ENCODE assay signal across 11 mouse cellular contexts in genomic region chr8:92380571-92380970, GRCm38 (mm10). TPM values are rescaled to one million over a fixed set of nuclear protein-coding genes. Genes with fewer than 3 reads are reported as not detected.
DNase-seq lines count a peak whose midpoint lies in the region; ATAC-seq and TF ChIP-seq lines count a peak whose summit lies in the region.
"Had no signal": no experiment of that assay in that cellular context is flagged by ENCODE, and none has a peak within 500 bp of the region (broad histone marks: within the 10 kb centered on the region; RNA-seq: fewer than 3 reads in every experiment).

No protein-coding gene starts in this region.

- TF ChIP-seq CTCF in kidney, postnatal 0 days (IDR thresholded peaks at IDR 0.05; ENCODE audit: low read depth) = peak; percentile 51
- peak; percentile 25 for TF ChIP-seq CTCF in ES-Bruce4 (IDR thresholded peaks at IDR 0.05; ENCODE audit: low read depth, low read length)
- peak; percentile 47 for TF ChIP-seq CTCF in lung, embryonic 14.5 days (IDR thresholded peaks at IDR 0.05; ENCODE audit: low read depth)

- no peaks in the 10 kb centered on the region for H3K4me1 ChIP-seq in kidney, postnatal 0 days (replicated peaks; ENCODE audit: insufficient read depth, low read length)
- H3K4me1 ChIP-seq in kidney, embryonic 14.5 days (ENCODE audit: control insufficient read depth, insufficient read depth, low read length) = 0 out of 2 replicates have a peak, but pooled peaks cover 4% of the 10 kb centered on the region
- H3K4me1 ChIP-seq in ES-Bruce4 (ENCODE audit: control insufficient read depth, insufficient read depth, low read length) = no peaks in the 10 kb centered on the region
- no peaks in the 10 kb centered on the region for H3K4me1 ChIP-seq in lung, embryonic 14.5 days (ENCODE audit: insufficient read depth)
- no peaks in the 10 kb centered on the region for H3K4me1 ChIP-seq in forebrain, embryonic 16.5 days (replicated peaks; ENCODE audit: control insufficient read depth, insufficient read depth, low read length)
- H3K4me1 ChIP-seq: limb, embryonic 15.5 days had no signal

- no peak overlapping the region for H3K27ac ChIP-seq in kidney, postnatal 0 days
- no peak overlapping the region for H3K27ac ChIP-seq in kidney, embryonic 14.5 days (ENCODE audit: low read depth, low read length)
- no peak overlapping the region for H3K27ac ChIP-seq in ES-Bruce4 (ENCODE audit: insufficient read depth, low read length)
- no peak overlapping the region for H3K27ac ChIP-seq in lung, embryonic 14.5 days (ENCODE audit: low read depth)
- H3K27ac ChIP-seq in forebrain, embryonic 16.5 days (ENCODE audit: low read length) = no peak overlapping the region
- H3K27ac ChIP-seq: limb, embryonic 15.5 days; midbrain, embryonic 13.5 days had no signal

- H3K4me2 ChIP-seq in kidney, postnatal 0 days (ENCODE audit: low read length) = no peak overlapping the region
- H3K4me2 ChIP-seq in kidney, embryonic 14.5 days (replicated peaks; ENCODE audit: low read depth, low read length) = no peak overlapping the region
- no peak overlapping the region for H3K4me2 ChIP-seq in lung, embryonic 14.5 days
- no peak overlapping the region for H3K4me2 ChIP-seq in forebrain, embryonic 16.5 days (ENCODE audit: low read length)
- H3K4me2 ChIP-seq: limb, embryonic 15.5 days; midbrain, embryonic 13.5 days had no signal

- peak; percentile 11 to 16 for DNase-seq in cerebellum, adult 18-20 months
- DNase-seq in cerebellum, adult 9-10 months = no peak
- no peak for DNase-seq in kidney, postnatal 0 days (ENCODE audit: low spot score)
- peak; percentile 25 for DNase-seq in lung, embryonic 14.5 days
- DNase-seq: layer of hippocampus, adult 9-11 months had no signal

- 59% methylated on average over 2 of the region's 2 CpGs for WGBS in kidney, postnatal 0 days
- 49% methylated on average over 2 of the region's 2 CpGs for WGBS in kidney, embryonic 14.5 days
- 30% methylated on average over 2 of the region's 2 CpGs for WGBS in lung, embryonic 14.5 days
- 41% methylated on average over 2 of the region's 2 CpGs for WGBS in forebrain, embryonic 16.5 days

- TF ChIP-seq POLR2A in ES-Bruce4 (IDR thresholded peaks at IDR 0.05; ENCODE audit: insufficient read depth, low read length) = no peak

- no peak for TF ChIP-seq EP300 in ES-Bruce4 (IDR thresholded peaks at IDR 0.05; ENCODE audit: insufficient read depth, low read depth, low read length)

- H3K9me3 ChIP-seq in kidney, postnatal 0 days (replicated peaks; ENCODE audit: low read length) = no peaks in the 10 kb centered on the region
- no peaks in the 10 kb centered on the region for H3K9me3 ChIP-seq in kidney, embryonic 14.5 days (ENCODE audit: control insufficient read depth, low read length)
- H3K9me3 ChIP-seq in ES-Bruce4 (replicated peaks; ENCODE audit: control insufficient read depth, insufficient read depth, low read length, poor library complexity, severe bottlenecking) = no peaks in the 10 kb centered on the region
- no peaks in the 10 kb centered on the region for H3K9me3 ChIP-seq in lung, embryonic 14.5 days (ENCODE audit: low read depth, low read length)
- H3K9me3 ChIP-seq in forebrain, embryonic 16.5 days (ENCODE audit: control insufficient read depth, low read length) = no peaks in the 10 kb centered on the region
- H3K9me3 ChIP-seq: limb, embryonic 15.5 days; midbrain, embryonic 13.5 days had no signal

- no peak for ATAC-seq in kidney, postnatal 0 days (replicated peaks; ENCODE audit: low FRiP score, low read depth)
- no peak for ATAC-seq in kidney, embryonic 14.5 days (ENCODE audit: low FRiP score, low TSS enrichment)
- no peak for ATAC-seq in lung, embryonic 14.5 days (ENCODE audit: insufficient read depth)
- ATAC-seq in forebrain, embryonic 16.5 days = no peak
- ATAC-seq in frontal cortex, adult (ENCODE audit: low TSS enrichment) = no peak
- ATAC-seq: midbrain, embryonic 13.5 days had no signal

- no peak overlapping the region for H3K9ac ChIP-seq in kidney, postnatal 0 days (ENCODE audit: low read depth, low read length)
- H3K9ac ChIP-seq in kidney, embryonic 14.5 days (ENCODE audit: low read depth, low read length) = no peak overlapping the region
- H3K9ac ChIP-seq in ES-Bruce4 (ENCODE audit: low read depth, poor library complexity, severe bottlenecking) = no peak overlapping the region
- no peak overlapping the region for H3K9ac ChIP-seq in lung, embryonic 14.5 days
- no peak overlapping the region for H3K9ac ChIP-seq in forebrain, embryonic 16.5 days (replicated peaks; ENCODE audit: low read depth, low read length)
- H3K9ac ChIP-seq: limb, embryonic 15.5 days; midbrain, embryonic 13.5 days had no signal

- H3K27me3 ChIP-seq in kidney, postnatal 0 days (ENCODE audit: insufficient read depth, low read length) = no peaks in the 10 kb centered on the region
- no peaks in the 10 kb centered on the region for H3K27me3 ChIP-seq in kidney, embryonic 14.5 days (ENCODE audit: control insufficient read depth, insufficient read depth, low read length)
- H3K27me3 ChIP-seq in ES-Bruce4 (ENCODE audit: control insufficient read depth, insufficient read depth, low read length, poor library complexity, severe bottlenecking) = no peaks in the 10 kb centered on the region
- peaks cover 4% of the 10 kb centered on the region; the same call in 1 of the 2 replicates for H3K27me3 ChIP-seq in lung, embryonic 14.5 days (ENCODE audit: insufficient read depth, low read length)
- peaks cover 12% of the 10 kb centered on the region for H3K27me3 ChIP-seq in forebrain, embryonic 16.5 days (replicated peaks; ENCODE audit: control insufficient read depth, insufficient read depth, low read length)

- H3K36me3 ChIP-seq in kidney, postnatal 0 days (ENCODE audit: insufficient read depth, low read length) = no peaks in the 10 kb centered on the region
- H3K36me3 ChIP-seq in kidney, embryonic 14.5 days (ENCODE audit: control insufficient read depth, insufficient read depth, low read length) = no peaks in the 10 kb centered on the region
- H3K36me3 ChIP-seq in ES-Bruce4 (ENCODE audit: control insufficient read depth, insufficient read depth, low read length, poor library complexity, severe bottlenecking) = no peaks in the 10 kb centered on the region
- no peaks in the 10 kb centered on the region for H3K36me3 ChIP-seq in lung, embryonic 14.5 days (ENCODE audit: insufficient read depth)
- no peaks in the 10 kb centered on the region for H3K36me3 ChIP-seq in forebrain, embryonic 16.5 days (ENCODE audit: control insufficient read depth, insufficient read depth)
- H3K36me3 ChIP-seq: limb, embryonic 15.5 days; midbrain, embryonic 13.5 days had no signal

- H3K4me3 ChIP-seq in kidney, postnatal 0 days (replicated peaks; ENCODE audit: low read depth, low read length) = no peak overlapping the region
- H3K4me3 ChIP-seq in kidney, embryonic 14.5 days (ENCODE audit: low read length) = no peak overlapping the region
- no peak overlapping the region for H3K4me3 ChIP-seq in ES-Bruce4 (ENCODE audit: low read depth, low read length)
- H3K4me3 ChIP-seq in lung, embryonic 14.5 days (ENCODE audit: low read depth, low read length) = no peak overlapping the region
- no peak overlapping the region for H3K4me3 ChIP-seq in forebrain, embryonic 16.5 days (replicated peaks; ENCODE audit: low read length)
- H3K4me3 ChIP-seq: limb, embryonic 15.5 days; midbrain, embryonic 13.5 days had no signal

RNA-seq across cellular contexts. Expression of gene Irx5, which starts 23.1 kb away (rescaled TPM):
- polyA plus RNA-seq in kidney, postnatal 0 days (2015; fragmentation: Nextera tagmentation; extraction: Ambion mirVana) = 3.0 and 3.9 TPM in 2 replicates
- polyA plus RNA-seq in kidney, embryonic 14.5 days (2014; fragmentation: Nextera tagmentation; extraction: Ambion mirVana) = 2.1 and 2.7 TPM in 2 replicates
- polyA plus RNA-seq in ES-Bruce4 (2011; ENCODE audit: insufficient read depth, insufficient read length, low read depth, missing spikeins) = 0.25 and 0.55 TPM in 2 replicates
- polyA plus RNA-seq in lung, embryonic 14.5 days (2014; fragmentation: Nextera tagmentation; extraction: Ambion mirVana) = 18.5 and 22.4 TPM in 2 replicates
- 0.30 and 0.45 TPM in 2 replicates for polyA plus RNA-seq in forebrain, embryonic 16.5 days (2015; fragmentation: Nextera tagmentation; extraction: Ambion mirVana)

Comparison
In these comparisons a context has a peak if more than half of its experiments do, and no peak if none do; other contexts are left out.
1. DNase-seq: peak in cerebellum, adult 18-20 months (2 of 2) and lung, embryonic 14.5 days (single experiment); none in cerebellum, adult 9-10 months (single experiment) and kidney, postnatal 0 days (single experiment).
2. Peak in every context shown above with its lines, with median percentiles within 50 percentile points of each other: CTCF ChIP-seq.